Mouse (Mus musculus) bone marrow macrophage, adult 2 months (primary cell): ENCODE results near the gene Pak6.

Experiments
- CTCF ChIP-seq: IDR thresholded peaks from 2 replicates; pipeline ENCODE4 v1.5.1; 2012; ENCODE audit warnings: low read depth, mild to moderate bottlenecking, low read length, moderate library complexity
- POLR2A ChIP-seq: IDR thresholded peaks from 2 replicates; pipeline ENCODE4 v1.6.1; 2012; ENCODE audit warnings: mild to moderate bottlenecking, low read depth, low read length, borderline replicate concordance

DNA sequence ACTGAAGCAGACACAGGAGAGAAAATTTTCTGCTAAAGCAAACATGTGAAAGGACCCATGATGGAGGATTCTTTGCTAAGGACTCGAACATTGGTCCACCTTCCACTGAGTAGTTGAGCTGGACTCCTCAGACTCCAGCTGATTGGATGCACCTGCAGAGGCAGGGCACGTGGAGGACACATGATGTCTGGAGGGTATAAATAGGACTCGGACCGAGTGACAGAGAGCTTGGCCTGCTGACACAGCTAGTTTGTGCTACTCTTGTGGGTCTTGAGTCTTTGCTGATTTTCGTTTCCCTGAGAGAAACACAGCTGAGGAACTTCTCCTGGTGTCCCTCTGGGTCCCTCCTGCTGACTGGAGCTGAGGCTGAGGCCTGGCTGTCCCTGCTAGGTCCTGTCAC is 16.4 kb upstream of the Pak6 start:
- TF ChIP-seq CTCF (no peak), POLR2A (no peak)
